Mouse (Mus musculus): Measurements from ENCODE around the gene Ascc3.

The Ascc3 gene

GRCm38 (mm10) chr10:50762069-50762468, 169.6 kb downstream of the Ascc3 start:
- in situ Hi-C loops (cut with MboI; ENCODE audit: low sequenced_read_pairs), result no loop called here

- in situ Hi-C loops (cut with MboI; ENCODE audit: low sequenced_read_pairs), result no loop called here
Observed at GRCm38 (mm10) chr10:50762984-50763383, 170.5 kb downstream of the Ascc3 start.

GRCm38 (mm10) chr10:50763457-50764310, 171.2 kb downstream of the Ascc3 start:
- in situ Hi-C loops (cut with MboI; ENCODE audit: low sequenced_read_pairs), result no loop called here

- in situ Hi-C loops (cut with MboI; ENCODE audit: low sequenced_read_pairs), result no loop called here
Observed at GRCm38 (mm10) chr10:50772811-50773210, 180.3 kb downstream of the Ascc3 start.

- in situ Hi-C loops (cut with MboI; ENCODE audit: low sequenced_read_pairs), result no loop called here
Observed at GRCm38 (mm10) chr10:50773846-50774245, 181.4 kb downstream of the Ascc3 start.

- in situ Hi-C loops (cut with MboI; ENCODE audit: low sequenced_read_pairs), result no loop called here
Observed at GRCm38 (mm10) chr10:50792840-50793239, 200.4 kb downstream of the Ascc3 start.

- in situ Hi-C loops (cut with MboI; ENCODE audit: low sequenced_read_pairs), result no loop called here
Observed at GRCm38 (mm10) chr10:50801594-50801993, 209.1 kb downstream of the Ascc3 start.

- in situ Hi-C loops (cut with MboI; ENCODE audit: low sequenced_read_pairs), result no loop called here
Observed at GRCm38 (mm10) chr10:50802380-50802779, 209.9 kb downstream of the Ascc3 start.

- in situ Hi-C loops (cut with MboI; ENCODE audit: low sequenced_read_pairs), result no loop called here
Observed at GRCm38 (mm10) chr10:50806166-50806565, 213.7 kb downstream of the Ascc3 start.

GRCm38 (mm10) chr10:50822363-50822762, 229.9 kb downstream of the Ascc3 start:
- in situ Hi-C loops (cut with MboI; ENCODE audit: low sequenced_read_pairs), result no loop called here

- in situ Hi-C loops (cut with MboI; ENCODE audit: low sequenced_read_pairs), result no loop called here
Observed at GRCm38 (mm10) chr10:50826829-50827228, 234.4 kb downstream of the Ascc3 start.

- in situ Hi-C loops (cut with MboI; ENCODE audit: low sequenced_read_pairs), result no loop called here
Observed at GRCm38 (mm10) chr10:50834533-50834932, 242.1 kb downstream of the Ascc3 start.

- in situ Hi-C loops (cut with MboI; ENCODE audit: low sequenced_read_pairs), result no loop called here
Observed at GRCm38 (mm10) chr10:50843363-50843762, 250.9 kb downstream of the Ascc3 start.

GRCm38 (mm10) chr10:50868202-50868601, 275.7 kb downstream of the Ascc3 start:
- in situ Hi-C loops (cut with MboI; ENCODE audit: low sequenced_read_pairs), result no loop called here

GRCm38 (mm10) chr10:50876952-50877351, 284.5 kb downstream of the Ascc3 start:
- in situ Hi-C loops (cut with MboI; ENCODE audit: low sequenced_read_pairs), result no loop called here

- in situ Hi-C loops (cut with MboI; ENCODE audit: low sequenced_read_pairs), result no loop called here
Observed at GRCm38 (mm10) chr10:50881476-50882069, 289.1 kb downstream of the Ascc3 start.

- in situ Hi-C loops (cut with MboI; ENCODE audit: low sequenced_read_pairs), result no loop called here
Observed at GRCm38 (mm10) chr10:50882366-50882765, 289.9 kb downstream of the Ascc3 start.

GRCm38 (mm10) chr10:50886305-50886704, 293.8 kb downstream of the Ascc3 start:
- in situ Hi-C loops (cut with MboI; ENCODE audit: low sequenced_read_pairs), result no loop called here

- in situ Hi-C loops (cut with MboI; ENCODE audit: low sequenced_read_pairs), result no loop called here
Observed at GRCm38 (mm10) chr10:50890621-50891020, 298.2 kb downstream of the Ascc3 start.

- in situ Hi-C loops (cut with MboI; ENCODE audit: low sequenced_read_pairs), result no loop called here
Observed at GRCm38 (mm10) chr10:50891876-50892711, 299.6 kb downstream of the Ascc3 start.

GRCm38 (mm10) chr10:50892751-50893320, 300.4 kb downstream of the Ascc3 start:
- in situ Hi-C loops (cut with MboI; ENCODE audit: low sequenced_read_pairs), result no loop called here
